Mouse (Mus musculus): ENCODE measurements around the gene Mybbp1a. TPM values are rescaled to one million over a fixed set of nuclear protein-coding genes. Genes with fewer than 3 reads are reported as not detected.

Gene Mybbp1a
- polyA plus RNA-seq, 1 experiment from 2014 or later, result 69.6 TPM

DNA sequence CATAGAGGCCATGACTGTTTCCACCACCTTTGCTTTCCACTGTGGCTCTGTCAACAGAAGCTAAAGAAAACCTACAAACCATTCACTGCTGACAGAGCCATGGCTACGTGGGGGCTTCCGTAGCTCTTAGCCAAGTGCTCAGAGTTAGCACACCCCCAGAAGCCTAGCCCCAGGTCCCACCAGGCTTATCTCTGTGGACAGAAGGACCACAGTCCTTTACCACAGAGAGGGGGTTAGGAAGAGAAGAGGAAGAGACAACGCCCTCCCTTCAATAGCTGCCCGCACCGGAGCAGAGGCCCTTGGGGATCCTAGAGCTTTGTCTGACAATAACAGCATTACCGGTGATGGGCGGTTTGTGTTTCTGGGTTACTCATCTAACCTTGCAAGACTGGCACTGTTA, 34.3 kb downstream of the Mybbp1a start:
- 73% methylated on average over 7 of the region's 7 CpGs for WGBS
- Histone ChIP-seq H3K4me3 (no peak overlapping the region), H3K9ac (no peak overlapping the region), H3K9me3 (no peaks in the 10 kb centered on the region), H3K4me2 (no peak overlapping the region), H3K27ac (replicated peaks) (peak overlapping the region; percentile 28; the same call in 1 of the 2 replicates), H3K36me3 (peaks cover 26% of the 10 kb centered on the region; the same call in 1 of the 2 replicates), H3K27me3 (no peaks in the 10 kb centered on the region), H3K4me1 (replicated peaks) (peaks cover 30% of the 10 kb centered on the region)
- ATAC-seq (ENCODE audit: low read depth), result no peak

DNA sequence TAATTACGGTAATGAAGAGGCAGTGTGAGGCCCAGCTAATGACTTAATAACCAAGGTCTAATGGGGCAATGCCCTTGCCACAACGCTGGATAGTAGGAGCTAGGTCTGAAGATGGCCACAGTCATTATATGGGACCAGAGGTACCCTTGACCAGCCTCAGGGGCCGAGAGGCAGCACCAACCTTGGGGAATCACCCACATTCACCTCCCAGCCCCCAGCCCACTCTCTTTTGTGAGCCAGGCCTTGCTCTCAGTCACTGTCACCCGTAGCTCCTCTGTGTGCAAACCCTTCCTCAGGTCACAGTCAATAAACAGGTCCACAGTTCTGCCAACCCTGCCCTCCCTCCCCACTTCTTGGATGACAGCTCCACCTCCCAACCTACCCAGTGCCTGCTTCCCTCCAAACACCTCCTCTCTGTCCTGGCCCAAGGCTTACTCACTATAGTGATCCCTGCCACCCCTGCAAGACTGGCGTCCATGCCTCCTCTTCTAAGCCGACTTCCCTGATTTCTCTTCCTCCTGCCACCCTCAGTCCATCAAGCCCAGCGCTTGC, 35.0 kb downstream of the Mybbp1a start:
- no peaks in the 10 kb centered on the region for H3K27me3 ChIP-seq
- H3K27ac ChIP-seq (replicated peaks), result peak overlapping the region; percentile 28; the same call in 1 of the 2 replicates
- no peak overlapping the region for H3K4me3 ChIP-seq
- H3K9me3 ChIP-seq, result no peaks in the 10 kb centered on the region
- peaks cover 26% of the 10 kb centered on the region; the same call in 1 of the 2 replicates for H3K36me3 ChIP-seq
- H3K4me2 ChIP-seq, result no peak overlapping the region
- H3K4me1 ChIP-seq (replicated peaks), result peaks cover 30% of the 10 kb centered on the region
- WGBS, result 63% methylated on average over 7 of the region's 7 CpGs
- no peak overlapping the region for H3K9ac ChIP-seq
- ATAC-seq (ENCODE audit: low read depth), result no peak

DNA sequence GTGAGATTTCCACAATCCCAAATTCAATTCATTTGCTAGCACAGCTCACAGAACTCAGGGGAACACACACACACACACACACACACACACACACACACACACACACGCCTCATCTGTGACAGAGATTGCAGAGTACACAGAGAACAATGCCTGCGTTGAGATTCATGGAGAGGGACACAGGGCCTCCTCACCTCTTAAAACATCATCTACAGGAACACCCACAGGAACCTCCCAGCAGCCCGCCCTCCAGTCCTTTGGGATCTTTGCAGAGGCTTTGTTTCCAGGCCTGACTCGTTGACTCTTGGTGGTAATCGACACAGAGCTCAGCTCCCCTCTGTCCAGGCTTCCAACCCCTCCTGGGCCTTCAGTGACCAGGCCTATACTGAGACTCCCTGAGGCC, 36.0 kb downstream of the Mybbp1a start:
- Histone ChIP-seq H3K36me3 (peaks cover 20% of the 10 kb centered on the region; the same call in 1 of the 2 replicates), H3K27ac (replicated peaks) (peak overlapping the region; percentile 54), H3K4me2 (no peak overlapping the region)

DNA sequence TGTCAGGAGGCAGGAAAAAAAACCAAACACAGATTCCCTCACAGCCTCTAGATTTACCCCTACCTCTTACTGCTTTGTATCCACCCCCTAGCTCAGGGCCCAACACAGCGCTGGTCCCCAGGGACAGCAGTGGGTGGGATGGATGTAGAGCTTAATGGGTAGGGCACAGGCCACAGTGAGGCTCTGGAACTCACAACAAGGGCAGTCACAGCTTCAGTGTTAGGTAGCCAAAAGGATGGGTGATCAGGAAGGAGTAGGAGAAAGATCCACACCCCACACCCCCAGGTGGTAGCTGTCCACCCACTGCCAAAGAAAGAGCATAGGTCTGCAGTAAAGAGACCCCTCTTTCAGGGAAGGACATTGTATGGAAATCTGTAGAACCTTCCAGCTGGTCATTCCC, 36.5 kb downstream of the Mybbp1a start:
- no peak for ATAC-seq (ENCODE audit: low read depth)
- Histone ChIP-seq H3K4me2 (no peak overlapping the region), H3K27ac (replicated peaks) (peak overlapping the region; percentile 54; the same call in 1 of the 2 replicates), H3K9me3 (no peaks in the 10 kb centered on the region), H3K36me3 (peaks cover 17% of the 10 kb centered on the region; the same call in 1 of the 2 replicates), H3K9ac (peak overlapping the region; percentile 34; the same call in 1 of the 2 replicates), H3K4me1 (replicated peaks) (peaks cover 30% of the 10 kb centered on the region), H3K4me3 (no peak overlapping the region), H3K27me3 (no peaks in the 10 kb centered on the region)
- WGBS, result 90% methylated on average over 1 of the region's 1 CpGs

More for the DNA sequence above, 36.0 kb downstream of the Mybbp1a start:
- no peaks in the 10 kb centered on the region for H3K27me3 ChIP-seq
- peak overlapping the region; percentile 34; the same call in 1 of the 2 replicates for H3K9ac ChIP-seq
- H3K4me3 ChIP-seq, result no peak overlapping the region
- H3K9me3 ChIP-seq, result no peaks in the 10 kb centered on the region
- WGBS, result 44% methylated on average over 5 of the region's 5 CpGs
- peaks cover 30% of the 10 kb centered on the region for H3K4me1 ChIP-seq (replicated peaks)
- ATAC-seq (ENCODE audit: low read depth), result no peak

DNA sequence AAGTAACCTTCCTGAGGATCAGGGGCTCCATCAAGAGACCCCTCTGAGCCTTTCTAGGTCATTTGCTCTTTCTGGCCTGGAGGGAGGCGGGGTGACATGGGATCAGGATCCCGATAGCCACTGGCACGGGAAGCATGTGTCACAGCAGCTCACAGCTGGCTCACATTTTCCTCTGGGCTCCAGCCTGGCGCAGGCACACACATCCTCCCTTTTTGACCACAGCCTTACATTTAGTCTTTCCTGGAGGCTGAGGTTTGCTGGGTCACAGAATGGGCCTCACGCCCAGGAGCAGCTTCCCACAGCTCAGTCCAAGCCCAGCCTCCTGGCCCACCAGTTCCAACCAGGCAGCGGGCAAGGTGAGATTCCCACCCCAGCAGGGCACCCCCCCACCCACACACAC, 37.1 kb downstream of the Mybbp1a start:
- H3K36me3 ChIP-seq, result peaks cover 13% of the 10 kb centered on the region; the same call in 1 of the 2 replicates
- peaks cover 30% of the 10 kb centered on the region for H3K4me1 ChIP-seq (replicated peaks)
- no peak for ATAC-seq (ENCODE audit: low read depth)
- H3K27ac ChIP-seq (replicated peaks), result peak overlapping the region; percentile 54; the same call in 1 of the 2 replicates
- no peak overlapping the region for H3K4me3 ChIP-seq
- 76% methylated on average over 6 of the region's 6 CpGs for WGBS
- H3K27me3 ChIP-seq, result no peaks in the 10 kb centered on the region
- no peaks in the 10 kb centered on the region for H3K9me3 ChIP-seq
- H3K4me2 ChIP-seq, result no peak overlapping the region
- 0 out of 2 replicates have a peak overlapping the region, but pooled peaks have one; percentile 34 for H3K9ac ChIP-seq

DNA sequence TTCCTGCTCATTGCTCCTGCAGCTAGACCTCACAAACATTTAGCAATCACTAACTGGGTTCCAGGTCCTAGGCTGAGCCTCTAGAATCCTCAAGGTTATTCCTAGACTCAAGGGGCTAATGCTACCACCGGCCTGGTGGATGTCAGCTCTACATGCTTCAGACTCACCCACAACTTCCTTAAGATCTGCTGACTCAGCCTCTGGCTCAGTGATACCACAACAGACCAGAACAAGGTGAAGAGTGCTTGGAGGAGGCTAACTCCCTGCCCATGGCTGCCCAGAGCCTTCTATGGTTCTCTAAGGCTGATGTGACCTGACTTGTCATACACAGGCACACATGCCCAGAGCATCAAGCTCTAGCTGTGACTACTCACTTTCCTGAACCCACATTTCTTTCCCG, 38.3 kb downstream of the Mybbp1a start:
- no peaks in the 10 kb centered on the region for H3K36me3 ChIP-seq
- H3K9me3 ChIP-seq, result no peaks in the 10 kb centered on the region
- H3K27ac ChIP-seq (replicated peaks), result no peak overlapping the region
- no peak overlapping the region for H3K9ac ChIP-seq
- no peak for ATAC-seq (ENCODE audit: low read depth)
- no peak overlapping the region for H3K4me2 ChIP-seq
- WGBS, result 75% methylated on average over 2 of the region's 2 CpGs
- no peak overlapping the region for H3K4me3 ChIP-seq
- no peaks in the 10 kb centered on the region for H3K27me3 ChIP-seq
- H3K4me1 ChIP-seq (replicated peaks), result peaks cover 32% of the 10 kb centered on the region

DNA sequence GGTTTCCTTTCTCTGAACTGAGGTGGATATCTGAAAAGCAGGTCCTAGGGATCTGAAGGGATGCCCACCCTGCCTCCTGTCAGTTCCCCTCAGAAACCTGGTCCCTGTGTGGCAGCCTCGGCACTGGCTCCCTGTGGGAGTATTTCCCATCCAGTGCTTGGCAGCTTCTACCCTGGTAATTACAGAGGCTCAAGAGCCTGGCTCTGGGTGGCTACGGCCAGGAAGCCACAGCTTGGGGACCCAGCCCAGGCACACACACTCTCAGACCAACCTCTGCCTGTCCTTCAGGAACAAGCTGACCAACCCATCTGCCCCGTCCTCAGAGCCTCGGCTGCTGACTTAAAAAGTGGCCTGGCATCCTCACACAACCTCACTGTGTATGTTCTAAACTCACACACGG, 40.2 kb downstream of the Mybbp1a start:
- Histone ChIP-seq H3K9ac (0 out of 2 replicates have a peak overlapping the region, but pooled peaks have one; percentile 17), H3K27ac (replicated peaks) (no peak overlapping the region), H3K4me2 (no peak overlapping the region), H3K4me3 (no peak overlapping the region), H3K36me3 (no peaks in the 10 kb centered on the region), H3K27me3 (no peaks in the 10 kb centered on the region), H3K9me3 (no peaks in the 10 kb centered on the region), H3K4me1 (replicated peaks) (peaks cover 39% of the 10 kb centered on the region)
- 78% methylated on average over 5 of the region's 5 CpGs for WGBS
- no peak for ATAC-seq (ENCODE audit: low read depth)

DNA sequence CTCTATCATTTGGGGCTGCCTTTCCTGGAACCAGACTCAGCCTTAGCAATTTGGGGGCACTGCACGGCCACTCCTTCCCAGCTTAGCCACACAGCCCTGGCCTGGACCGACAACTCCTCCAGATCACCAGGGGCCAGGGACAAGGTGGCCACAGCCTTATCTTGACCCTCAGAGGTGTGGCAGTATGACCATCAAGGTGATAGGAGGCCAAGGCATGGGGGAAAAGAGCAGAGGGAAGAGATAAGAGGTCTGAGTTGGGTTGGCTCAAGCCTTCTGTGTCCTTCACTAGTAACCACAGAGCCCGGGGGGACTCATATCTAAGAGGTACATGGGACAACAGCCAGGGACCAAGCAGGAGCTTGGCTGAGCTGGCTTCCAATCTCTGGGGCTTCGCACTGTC, 40.8 kb downstream of the Mybbp1a start:
- WGBS, result 82% methylated on average over 4 of the region's 4 CpGs
- 0 out of 2 replicates have a peak, but pooled peaks cover 1% of the 10 kb centered on the region for H3K27me3 ChIP-seq
- ATAC-seq (ENCODE audit: low read depth), result no peak
- H3K36me3 ChIP-seq, result no peaks in the 10 kb centered on the region
- H3K4me1 ChIP-seq (replicated peaks), result peaks cover 39% of the 10 kb centered on the region
- H3K9ac ChIP-seq, result 0 out of 2 replicates have a peak overlapping the region, but pooled peaks have one; percentile 17
- no peak overlapping the region for H3K4me3 ChIP-seq
- H3K4me2 ChIP-seq, result no peak overlapping the region
- H3K27ac ChIP-seq (replicated peaks), result no peak overlapping the region
- no peaks in the 10 kb centered on the region for H3K9me3 ChIP-seq

DNA sequence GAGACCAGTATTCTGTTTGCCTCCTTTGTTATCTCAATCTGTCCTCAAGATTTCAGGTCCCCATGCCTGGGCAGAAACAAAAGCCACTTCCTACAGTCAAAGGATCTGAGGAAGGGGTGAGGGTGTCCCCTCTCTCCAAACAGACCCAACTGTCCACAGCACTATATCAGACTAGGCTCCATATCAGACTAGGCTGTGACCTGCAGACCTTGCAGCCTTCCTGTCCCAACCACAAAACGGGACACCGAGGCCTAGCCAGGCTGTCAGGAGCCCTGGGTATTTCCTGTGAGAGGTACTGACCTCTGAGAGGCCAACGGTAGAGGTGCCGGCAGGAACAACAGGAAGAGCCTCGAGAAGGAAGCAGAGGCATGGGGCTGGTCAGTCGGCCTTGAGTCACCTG, 43.4 kb downstream of the Mybbp1a start:
- WGBS, result 70% methylated on average over 6 of the region's 6 CpGs
- Histone ChIP-seq H3K4me2 (no peak overlapping the region), H3K27me3 (peaks cover 23% of the 10 kb centered on the region; the same call in 1 of the 2 replicates), H3K9ac (no peak overlapping the region), H3K4me1 (replicated peaks) (peaks cover 45% of the 10 kb centered on the region), H3K27ac (replicated peaks) (no peak overlapping the region), H3K9me3 (no peaks in the 10 kb centered on the region), H3K36me3 (no peaks in the 10 kb centered on the region), H3K4me3 (no peak overlapping the region)
- ATAC-seq (ENCODE audit: low read depth), result no peak

DNA sequence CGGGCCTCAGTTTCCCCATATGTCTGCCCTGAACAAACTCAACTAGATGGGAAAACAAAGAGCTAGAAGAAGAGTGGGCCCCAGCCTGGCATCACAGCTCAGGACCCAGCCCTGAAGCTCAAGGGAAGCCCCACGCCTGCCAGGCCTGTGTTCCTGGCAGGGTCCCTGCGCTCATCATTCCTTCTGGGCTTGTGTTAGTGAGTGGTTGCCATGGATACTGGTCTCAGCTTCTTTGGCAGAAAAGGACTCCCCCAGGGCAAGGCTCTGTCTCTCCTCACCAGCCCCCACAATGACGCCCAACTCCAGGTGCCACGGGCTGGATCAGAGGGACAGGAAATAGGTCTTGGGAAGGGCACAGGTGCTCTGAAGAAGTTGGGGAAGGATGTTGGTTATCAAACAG, 44.0 kb downstream of the Mybbp1a start:
- H3K9ac ChIP-seq, result peak overlapping the region; percentile 45; the same call in 1 of the 2 replicates

DNA sequence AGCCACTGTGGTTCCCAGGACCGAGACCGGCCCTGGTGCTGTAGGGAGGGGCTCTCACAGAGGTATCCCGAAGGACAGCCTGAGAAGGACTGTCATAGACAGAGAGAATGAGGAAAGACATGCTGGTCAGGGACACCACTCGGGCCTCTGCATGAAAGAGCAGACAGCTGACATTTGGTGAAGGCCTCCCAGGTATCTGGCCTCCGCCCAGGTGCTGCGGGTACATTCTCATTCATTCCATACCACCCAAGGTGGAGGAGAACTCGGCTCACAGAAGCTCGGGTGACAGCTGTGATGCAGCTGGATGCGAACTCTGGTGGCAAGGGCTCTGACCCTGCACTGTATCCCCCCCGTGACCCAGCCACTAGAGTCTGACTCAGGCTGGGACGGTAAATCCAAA, 44.8 kb downstream of the Mybbp1a start:
- no peaks in the 10 kb centered on the region for H3K9me3 ChIP-seq
- H3K27me3 ChIP-seq, result peaks cover 23% of the 10 kb centered on the region; the same call in 1 of the 2 replicates
- H3K4me3 ChIP-seq, result no peak overlapping the region
- no peak overlapping the region for H3K9ac ChIP-seq
- H3K27ac ChIP-seq (replicated peaks), result no peak overlapping the region
- H3K4me1 ChIP-seq (replicated peaks), result peaks cover 52% of the 10 kb centered on the region
- WGBS, result 74% methylated on average over 11 of the region's 11 CpGs
- no peak for ATAC-seq (ENCODE audit: low read depth)
- no peaks in the 10 kb centered on the region for H3K36me3 ChIP-seq
- no peak overlapping the region for H3K4me2 ChIP-seq

More for the DNA sequence above, 44.0 kb downstream of the Mybbp1a start:
- no peaks in the 10 kb centered on the region for H3K9me3 ChIP-seq
- 0 out of 2 replicates have a peak overlapping the region, but pooled peaks have one; percentile 28 for H3K27ac ChIP-seq (replicated peaks)
- H3K36me3 ChIP-seq, result no peaks in the 10 kb centered on the region
- no peak overlapping the region for H3K4me3 ChIP-seq
- H3K27me3 ChIP-seq, result peaks cover 23% of the 10 kb centered on the region; the same call in 1 of the 2 replicates
- no peak for ATAC-seq (ENCODE audit: low read depth)
- H3K4me2 ChIP-seq, result no peak overlapping the region
- WGBS, result 47% methylated on average over 5 of the region's 5 CpGs
- peaks cover 49% of the 10 kb centered on the region for H3K4me1 ChIP-seq (replicated peaks)

DNA sequence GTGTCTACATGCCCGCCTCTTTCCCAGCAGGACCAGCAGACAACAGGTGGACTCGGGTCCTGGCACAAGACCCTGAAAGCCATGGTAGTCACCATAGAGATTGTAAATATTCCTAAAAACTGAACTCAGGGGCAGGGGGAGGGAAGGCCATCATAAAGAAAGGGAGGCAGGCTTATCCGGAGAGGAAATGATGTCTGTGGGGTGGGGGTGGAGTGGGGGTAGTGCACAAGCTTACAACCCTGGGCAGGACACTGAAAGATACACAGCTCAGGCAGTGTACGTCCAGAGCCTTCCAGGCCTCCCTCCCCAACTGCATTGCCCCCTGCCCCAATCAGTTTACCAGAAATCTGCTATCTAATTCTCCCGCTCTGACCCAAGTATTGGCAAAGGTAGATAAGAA, 46.0 kb downstream of the Mybbp1a start:
- Histone ChIP-seq H3K27ac (replicated peaks) (0 out of 2 replicates have a peak overlapping the region, but pooled peaks have one; percentile 93), H3K36me3 (no peaks in the 10 kb centered on the region), H3K4me3 (peak overlapping the region; percentile 78), H3K9me3 (no peaks in the 10 kb centered on the region), H3K4me1 (replicated peaks) (peaks cover 52% of the 10 kb centered on the region), H3K27me3 (peaks cover 23% of the 10 kb centered on the region; the same call in 1 of the 2 replicates), H3K4me2 (peak overlapping the region; percentile 70), H3K9ac (peak overlapping the region; percentile 96)
- no peak for ATAC-seq (ENCODE audit: low read depth)
- 61% methylated on average over 5 of the region's 5 CpGs for WGBS

All from neural tube, embryonic 13.5 days (tissue).